Mouse (Mus musculus) lung, postnatal 0 days (tissue): Measurements from ENCODE around the gene Hist1h4d. TPM values are rescaled to one million over a fixed set of nuclear protein-coding genes. Genes with fewer than 3 reads are reported as not detected.
A peak's percentile ranks its signal among the peaks of the same experiment; 100 is the strongest.
"Not testable (repeated sequence)": the region's sequence is repeated elsewhere in the genome, so short reads cannot be mapped to it uniquely, and the experiment has no call there.

Source experiments
- ATAC-seq: fragments of 200-750 bp; cut with Nextera tagmentation; 2 replicates; pipeline ENCODE4 v1.8.0; 2017; ENCODE audit warnings: moderate library complexity
- DNase-seq: peaks from one replicate; pipeline ENCODE4 v3.0.0-alpha.2; 2016; ENCODE audit warnings: low spot score
- H3K27ac ChIP-seq: fragments of 300-500 bp; sonication (generic); 2 replicates; pipeline ENCODE4 v1.5.1; 2014; ENCODE audit warnings: antibody characterized with exemption, mild to moderate bottlenecking, low read length, mixed read lengths
- H3K27me3 ChIP-seq: fragments of 300-500 bp; sonication (generic); replicated peaks from 2 replicates; pipeline ENCODE4 v1.6.1; 2014; ENCODE audit warnings: low read length, mixed read lengths; ENCODE audit not compliant: insufficient read depth
- H3K36me3 ChIP-seq: fragments of 300-500 bp; sonication (generic); 2 replicates; pipeline ENCODE4 v1.6.1; 2014; ENCODE audit warnings: low read length, mixed read lengths; ENCODE audit not compliant: insufficient read depth
- H3K4me1 ChIP-seq: fragments of 300-500 bp; sonication (generic); 2 replicates; pipeline ENCODE4 v1.6.1; 2014; ENCODE audit warnings: antibody characterized with exemption, low read depth, low read length, mixed read lengths; ENCODE audit not compliant: insufficient read depth
- H3K4me2 ChIP-seq: fragments of 300-500 bp; sonication (generic); replicated peaks from 2 replicates; pipeline ENCODE4 v1.6.1; 2014; ENCODE audit warnings: low read depth, mild to moderate bottlenecking, low read length, moderate library complexity, mixed read lengths
- H3K4me3 ChIP-seq: fragments of 300-500 bp; sonication (generic); 2 replicates; pipeline ENCODE4 v1.5.1; 2014; ENCODE audit warnings: low read depth, low read length
- H3K9ac ChIP-seq: fragments of 300-500 bp; sonication (generic); replicated peaks from 2 replicates; pipeline ENCODE4 v1.6.1; 2014; ENCODE audit warnings: low read depth, mild to moderate bottlenecking
- H3K9me3 ChIP-seq: fragments of 300-500 bp; sonication (generic); 2 replicates; pipeline ENCODE4 v1.6.1; 2016; ENCODE audit warnings: low read length, mixed read lengths
- CTCF ChIP-seq: IDR thresholded peaks from 2 replicates; pipeline ENCODE4 v1.5.1; 2016; ENCODE audit warnings: antibody characterized with exemption, mild to moderate bottlenecking
- EP300 ChIP-seq: IDR thresholded peaks from 2 replicates; pipeline ENCODE4 v1.6.1; 2016; ENCODE audit warnings: antibody characterized with exemption, mild to moderate bottlenecking, control low read depth
- WGBS: fragments of 180-500 bp; shearing (Covaris S2); extraction: QIAGEN DNeasy Blood & Tissue Kit; methylation state at CpG from one replicate; pipeline ENCODE4 v1.1.7; 2014; 5-methylcytosine and 5-hydroxymethylcytosine counted together
- polyA plus RNA-seq: library from polyadenylated mRNA; unstranded; fragments of >200 nt; fragmentation: Nextera tagmentation; extraction: Ambion mirVana; gene quantifications from 2 replicates; pipeline ENCODE4 v1.2.1, GENCODE M21; 2015

The Hist1h4d gene
- polyA plus RNA-seq, 1 experiment from 2014 or later: 31.4 TPM

DNA sequence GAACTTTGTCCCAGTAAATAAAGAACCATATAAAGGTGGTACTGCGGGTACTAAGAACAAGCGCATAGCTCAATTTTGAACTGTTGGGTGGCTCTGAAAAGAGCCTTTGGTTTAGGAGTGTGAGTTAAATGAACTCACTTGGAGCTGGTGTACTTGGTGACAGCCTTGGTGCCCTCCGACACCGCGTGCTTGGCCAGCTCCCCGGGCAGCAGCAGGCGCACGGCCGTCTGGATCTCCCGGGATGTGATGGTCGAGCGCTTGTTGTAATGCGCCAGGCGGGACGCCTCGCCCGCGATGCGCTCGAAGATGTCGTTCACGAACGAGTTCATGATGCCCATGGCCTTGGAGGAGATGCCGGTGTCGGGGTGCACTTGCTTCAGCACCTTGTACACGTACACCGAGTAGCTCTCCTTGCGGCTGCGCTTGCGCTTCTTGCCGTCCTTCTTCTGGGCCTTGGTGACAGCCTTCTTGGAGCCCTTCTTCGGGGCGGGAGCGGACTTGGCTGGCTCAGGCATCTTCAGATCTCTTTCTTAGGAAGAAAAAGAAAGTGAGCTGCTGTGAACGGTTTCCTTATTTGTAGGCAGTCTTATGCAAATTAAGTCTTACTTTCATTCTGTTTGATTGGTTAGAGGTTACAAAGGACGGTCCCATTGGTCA lies 4.2 kb downstream of the Hist1h4d start:
- DNase-seq (peak; percentile 98), ATAC-seq (peak; percentile 86)
- peak overlapping the region; percentile 62 for H3K4me2 ChIP-seq
- H3K27ac ChIP-seq: peak overlapping the region; percentile 97
- H3K4me1 ChIP-seq, H3K9me3 ChIP-seq, H3K36me3 ChIP-seq, H3K27me3 ChIP-seq: not testable (repeated sequence)
- peak overlapping the region; percentile 58 for H3K9ac ChIP-seq
- TF ChIP-seq EP300: peak; percentile 70
- peak overlapping the region; percentile 52 for H3K4me3 ChIP-seq
- under 1% methylated on average over 22 of the region's 36 CpGs for WGBS

GRCm38 (mm10) chr13:23586099-23586939 lies 4.9 kb downstream of the Hist1h4d start:
- Histone ChIP-seq H3K36me3 (no peaks in the 10 kb centered on the region), H3K9ac (peak overlapping the region; percentile 46), H3K4me2 (peak overlapping the region; percentile 62), H3K27me3 (no peaks in the 10 kb centered on the region), H3K4me1 (peaks cover 10% of the 10 kb centered on the region), H3K4me3 (peak overlapping the region; percentile 52), H3K27ac (peak overlapping the region; percentile 92), H3K9me3 (no peaks in the 10 kb centered on the region)
- DNase-seq (peak; percentile 60), ATAC-seq (no peak)
- TF ChIP-seq EP300 (no peak), CTCF (no peak)
- WGBS: 3% methylated on average over 22 of the region's 22 CpGs

DNA sequence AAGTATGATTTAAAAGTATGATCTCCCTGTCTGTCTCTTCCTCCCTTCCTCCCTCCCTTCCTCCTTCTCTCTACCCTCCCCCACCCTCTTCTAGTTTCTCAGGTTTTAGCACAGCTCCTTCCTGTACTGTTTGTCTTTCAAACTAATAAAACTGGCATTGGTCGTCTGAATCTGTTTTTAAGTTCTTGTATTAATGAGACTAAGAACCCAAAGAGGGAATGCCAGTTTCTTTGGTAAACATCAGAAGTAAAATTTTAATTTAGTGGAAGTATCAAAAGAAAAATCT lies 5.5 kb downstream of the Hist1h4d start:
- no peak for TF ChIP-seq EP300
- no peak for TF ChIP-seq CTCF
- DNase-seq: no peak
- H3K27me3 ChIP-seq: no peaks in the 10 kb centered on the region

DNA sequence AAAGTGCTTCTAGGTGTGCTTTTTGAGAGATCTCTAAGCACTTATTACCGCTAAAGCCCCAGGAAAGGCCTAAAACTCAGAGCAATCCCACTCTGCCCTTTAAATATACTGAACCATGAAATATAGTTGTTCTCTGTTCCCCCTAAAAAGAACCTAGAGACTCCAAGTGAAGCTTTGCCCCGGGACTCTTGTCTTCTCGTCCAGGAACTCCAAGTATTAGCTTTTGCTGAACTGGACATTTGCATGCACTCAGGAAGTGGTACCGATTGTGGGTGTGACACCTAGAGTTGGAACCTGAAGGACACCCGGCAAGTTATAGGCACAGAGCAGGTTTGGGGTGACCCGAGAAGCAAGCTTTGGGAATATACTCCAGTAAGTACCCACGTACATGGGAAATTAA lies 9.8 kb downstream of the Hist1h4d start:
- TF ChIP-seq CTCF (no peak), EP300 (no peak)
- Histone ChIP-seq H3K27me3 (no peaks in the 10 kb centered on the region), H3K4me3 (no peak overlapping the region), H3K4me1 (0 out of 2 replicates have a peak, but pooled peaks cover 2% of the 10 kb centered on the region), H3K4me2 (no peak overlapping the region), H3K36me3 (no peaks in the 10 kb centered on the region), H3K27ac (no peak overlapping the region), H3K9me3 (no peaks in the 10 kb centered on the region), H3K9ac (no peak overlapping the region)
- DNase-seq (no peak), ATAC-seq (no peak)
- 85% methylated on average over 7 of the region's 7 CpGs for WGBS

More for the DNA sequence above, 5.5 kb downstream of the Hist1h4d start:
- H3K9ac ChIP-seq: peak overlapping the region; percentile 46
- H3K27ac ChIP-seq: peak overlapping the region; percentile 92
- peak overlapping the region; percentile 52; the same call in 1 of the 2 replicates for H3K4me3 ChIP-seq
- peaks cover 10% of the 10 kb centered on the region for H3K4me1 ChIP-seq
- 3% methylated on average over 1 of the region's 1 CpGs for WGBS
- H3K4me2 ChIP-seq: peak overlapping the region; percentile 62
- H3K9me3 ChIP-seq: no peaks in the 10 kb centered on the region
- H3K36me3 ChIP-seq: no peaks in the 10 kb centered on the region
- no peak for ATAC-seq

- H3K36me3 ChIP-seq, H3K9me3 ChIP-seq, H3K27me3 ChIP-seq, DNase-seq, H3K4me1 ChIP-seq, H3K27ac ChIP-seq, H3K9ac ChIP-seq, ATAC-seq, H3K4me3 ChIP-seq, H3K4me2 ChIP-seq: not testable (repeated sequence)
- 82% methylated on average over 7 of the region's 7 CpGs for WGBS
Observed at GRCm38 (mm10) chr13:23591886-23592285, 10.5 kb downstream of the Hist1h4d start.

DNA sequence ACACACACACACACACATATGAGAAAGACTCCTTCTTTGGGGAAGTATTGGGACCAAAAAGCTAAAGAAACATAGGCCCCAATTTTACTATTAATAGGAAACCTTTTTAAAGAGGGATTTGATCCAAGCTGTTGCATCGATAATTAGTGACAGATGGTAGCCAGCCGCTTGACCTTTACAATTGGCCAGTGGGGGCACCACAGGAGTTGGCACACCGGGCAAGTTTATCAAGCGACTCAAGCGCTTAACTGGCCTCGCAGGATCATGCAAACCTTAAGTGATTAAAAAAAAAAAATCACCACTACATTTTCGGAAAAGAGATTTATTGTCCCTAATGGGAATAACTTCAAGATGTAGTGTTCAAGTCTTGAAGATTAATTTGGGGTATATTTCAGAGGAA lies 11.2 kb downstream of the Hist1h4d start:
- Histone ChIP-seq H3K4me3 (no peak overlapping the region), H3K27ac (no peak overlapping the region; the same call in 1 of the 2 replicates), H3K27me3 (no peaks in the 10 kb centered on the region), H3K4me2 (no peak overlapping the region), H3K9me3 (no peaks in the 10 kb centered on the region), H3K36me3 (no peaks in the 10 kb centered on the region), H3K9ac (no peak overlapping the region), H3K4me1 (no peaks in the 10 kb centered on the region)
- 64% methylated on average over 7 of the region's 7 CpGs for WGBS
- DNase-seq (no peak), ATAC-seq (no peak)
- no peak for TF ChIP-seq CTCF
- no peak for TF ChIP-seq EP300
